Comparison of ENCODE assay signal across 19 mouse cellular contexts in genomic region chr11:29597159-29597558, GRCm38 (mm10). TPM values are rescaled to one million over a fixed set of nuclear protein-coding genes. Genes with fewer than 3 reads are reported as not detected.
A peak's percentile ranks its signal among the peaks of the same experiment; 100 is the strongest.
DNase-seq lines count a peak whose midpoint lies in the region; ATAC-seq lines count a peak whose summit lies in the region.
"Had no signal": no experiment of that assay in that cellular context is flagged by ENCODE, and none has a peak within 500 bp of the region (broad histone marks: within the 10 kb centered on the region; RNA-seq: fewer than 3 reads in every experiment).

No protein-coding gene starts in this region.

- no peak for ATAC-seq in erythroid progenitor cell, adult 5-6 weeks (replicated peaks; ENCODE audit: low FRiP score, poor library complexity, severe bottlenecking)
- ATAC-seq: forebrain, embryonic 13.5 days; forebrain, embryonic 15.5 days; forebrain, postnatal 0 days; Patski had no signal

- DNase-seq in ES-CJ7 (ENCODE audit: low read depth, low spot score) = peak; percentile 97
- DNase-seq in R1 (ENCODE audit: low read depth, low spot score) = peak; percentile 97
- peak; percentile 94 for DNase-seq in ZHBTc4 (ENCODE audit: low read depth, low spot score)
- no peak for DNase-seq in spleen, postnatal 4 days (ENCODE audit: low spot score in 2 of 2)
- DNase-seq in gastrocnemius, postnatal 14 days = no peak
- DNase-seq: adrenal gland, adult 2 months; adrenal gland, postnatal 10 days; adrenal gland, postnatal 25 days; cerebellum, adult 11-12 months; cerebellum, adult 8-10 months; cerebellum, adult 9-11 months; cerebellum, postnatal 14 days; cerebellum, postnatal 36 days; embryo, embryonic 11 days; forebrain, postnatal 0 days had no signal

- intact Hi-C loops in gastrocnemius, postnatal 14 days (cut with DNase I; ENCODE audit: low total_unique reads) = no loop called here

RNA-seq across cellular contexts. Expression of gene Rps27a, which starts 49.2 kb away (rescaled TPM):
- 519 and 610 TPM in 2 replicates for total RNA-seq in erythroid progenitor cell, adult 5-6 weeks (2015; ENCODE audit: low replicate concordance)
- 253 and 374 TPM in 2 replicates for total RNA-seq in erythroid progenitor cell, adult 5-6 weeks (2017; ENCODE audit: low replicate concordance)
- 100 to 1,000 TPM; 559 to 594 TPM for total RNA-seq in gastrocnemius, postnatal 14 days (2021)

RNA-seq across cellular contexts. Expression of gene Clhc1, which starts 49.4 kb away (rescaled TPM):
- total RNA-seq in erythroid progenitor cell, adult 5-6 weeks (2015; ENCODE audit: low replicate concordance) = not detected in 2 replicates
- 0.26 TPM in 1 of 2 replicates, not detected in the other for total RNA-seq in erythroid progenitor cell, adult 5-6 weeks (2017; ENCODE audit: low replicate concordance)
- total RNA-seq in gastrocnemius, postnatal 14 days (2021) = not detected
- total RNA-seq: forebrain, postnatal 0 days had no signal

Comparison
In these comparisons a context has a peak if more than half of its experiments do, and no peak if none do; other contexts are left out.
1. DNase-seq: peak in ES-CJ7 (single experiment), R1 (single experiment) and ZHBTc4 (single experiment); none in spleen, postnatal 4 days (0 of 2) and gastrocnemius, postnatal 14 days (single experiment).